Mouse (Mus musculus) telencephalon, adult 2 months (tissue): ENCODE measurements around the gene Pipox.

Experiments used
- DNase-seq: peaks from one replicate; pipeline ENCODE4 v3.0.0-alpha.2; 2011; ENCODE audit warnings: low read depth, low spot score

Pipox gene

GRCm38 (mm10) chr11:77893787-77894718 lies at the start of gene Pipox:
Pipox (minus strand) TSS chr11:77894096.
- DNase-seq = no peak

DNA sequence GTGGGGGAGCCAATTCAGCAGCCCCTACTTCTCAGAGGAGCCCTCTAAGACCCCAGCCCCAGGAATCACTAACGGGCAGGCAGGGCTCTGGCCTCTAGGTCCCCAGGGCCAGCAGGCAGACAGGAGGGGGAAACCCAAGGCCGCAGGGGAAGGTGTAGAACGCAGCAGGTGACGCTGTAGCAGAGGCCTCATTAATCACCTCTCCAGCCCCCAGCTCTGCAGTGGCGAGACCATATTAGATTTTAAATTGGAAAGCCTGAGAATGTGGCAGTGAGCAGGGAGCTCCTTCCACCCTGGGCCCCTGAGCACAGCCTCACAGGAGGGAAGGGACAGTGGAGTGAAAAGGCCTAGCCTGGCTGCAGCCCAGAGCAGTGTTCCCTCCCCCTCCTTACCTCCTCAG lies 48.3 kb upstream of the Pipox start:
- no peak for DNase-seq

- no peak for DNase-seq
These were observed 43.9 kb upstream of the Pipox start for GRCm38 (mm10) chr11:77937649-77938410.

- DNase-seq = no peak
These were observed 43.0 kb upstream of the Pipox start for GRCm38 (mm10) chr11:77936846-77937245.

GRCm38 (mm10) chr11:77934568-77935311 lies 40.8 kb upstream of the Pipox start:
- DNase-seq = no peak

- DNase-seq = no peak
These were observed 40.2 kb upstream of the Pipox start for GRCm38 (mm10) chr11:77934111-77934521.

DNA sequence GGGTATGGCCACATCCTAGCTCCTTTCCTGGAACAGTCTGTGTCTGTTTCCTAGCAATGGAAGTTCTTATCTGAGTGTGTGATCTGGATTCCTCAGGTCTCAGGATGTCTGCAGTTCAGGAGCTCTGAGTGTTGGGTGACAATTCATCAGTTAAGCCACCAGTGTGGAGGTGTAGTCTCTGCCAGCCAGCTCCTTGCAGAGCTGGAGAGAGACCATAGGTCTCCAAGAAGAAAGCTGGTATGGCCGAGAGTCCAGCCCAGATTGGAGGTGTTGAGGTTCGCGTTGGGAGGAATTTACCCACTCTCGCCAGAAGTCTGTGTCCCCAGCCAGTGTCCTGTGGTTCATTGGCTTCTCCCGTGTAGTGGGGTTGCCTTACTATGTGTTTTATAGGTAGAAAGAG lies 38.7 kb upstream of the Pipox start:
- DNase-seq = no peak

- DNase-seq = no peak
These were observed 37.9 kb upstream of the Pipox start for GRCm38 (mm10) chr11:77931541-77932433.

DNA sequence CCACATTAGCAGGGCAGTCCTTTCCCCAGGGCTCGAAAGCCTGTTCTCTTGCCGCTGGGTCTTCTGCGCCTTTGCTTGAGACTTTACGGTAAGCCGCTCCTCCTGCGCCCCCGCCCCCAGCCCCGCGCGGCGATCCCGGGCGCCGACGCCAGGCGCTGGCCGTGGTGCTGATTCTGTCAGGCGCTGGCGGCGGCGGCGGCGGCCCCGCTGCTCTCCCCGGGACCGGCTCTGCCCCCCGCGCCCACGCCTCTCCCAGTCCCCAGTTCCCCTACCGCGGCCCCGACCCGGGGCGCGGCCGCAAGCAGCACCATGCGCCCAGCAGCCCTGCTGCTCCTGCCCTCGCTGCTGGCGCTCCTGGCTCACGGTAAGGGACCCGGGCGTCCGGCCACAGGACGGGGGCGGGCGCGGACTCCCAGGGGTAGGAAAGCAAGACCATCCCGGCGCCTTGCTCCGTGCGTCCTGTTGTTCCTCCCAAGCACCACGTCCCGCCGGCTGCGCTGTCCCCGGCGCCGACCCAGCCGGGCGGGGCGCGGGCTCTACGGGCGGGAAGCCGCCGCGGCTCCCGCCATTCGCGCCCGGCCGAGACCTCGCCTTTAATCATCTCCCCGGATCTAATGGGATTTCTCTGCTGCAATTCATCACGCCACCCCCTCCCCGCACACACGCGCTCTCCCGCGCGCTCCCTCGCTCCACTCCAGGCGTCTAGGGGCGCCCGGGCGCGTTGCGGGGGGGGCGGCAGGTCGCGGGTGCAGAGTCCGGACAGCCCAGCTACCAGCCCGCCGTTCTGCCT lies 37.0 kb upstream of the Pipox start, which contains the start of gene Sez6:
Gene Sez6 (plus strand): TSS at position 50 of the 790 bp plus-strand sequence.
- peak; percentile 57 for DNase-seq

DNA sequence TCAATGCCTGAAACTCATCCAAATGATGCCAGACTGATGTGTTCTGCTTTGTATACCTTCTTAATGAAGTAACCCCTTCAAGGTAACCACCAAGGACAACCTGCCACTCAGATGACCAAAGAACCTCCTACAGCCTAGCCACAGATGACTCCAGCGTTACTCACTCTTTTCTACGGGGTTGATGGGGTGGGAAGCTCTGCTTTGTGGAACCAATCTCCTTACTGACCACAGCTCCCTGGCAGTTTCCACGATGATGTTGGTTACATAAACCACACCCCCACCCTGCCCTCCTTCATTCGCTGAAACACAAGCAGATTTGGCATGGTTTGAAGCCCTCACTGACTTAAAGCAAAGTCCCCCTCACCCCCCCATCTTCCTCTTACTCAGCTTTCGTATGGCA lies 33.9 kb upstream of the Pipox start:
- DNase-seq = no peak

- DNase-seq = no peak
These were observed 32.8 kb upstream of the Pipox start for GRCm38 (mm10) chr11:77926666-77927065.

- no peak for DNase-seq
These were observed 32.2 kb upstream of the Pipox start for GRCm38 (mm10) chr11:77925836-77926657.

GRCm38 (mm10) chr11:77923285-77923684 lies 29.4 kb upstream of the Pipox start:
- no peak for DNase-seq

DNA sequence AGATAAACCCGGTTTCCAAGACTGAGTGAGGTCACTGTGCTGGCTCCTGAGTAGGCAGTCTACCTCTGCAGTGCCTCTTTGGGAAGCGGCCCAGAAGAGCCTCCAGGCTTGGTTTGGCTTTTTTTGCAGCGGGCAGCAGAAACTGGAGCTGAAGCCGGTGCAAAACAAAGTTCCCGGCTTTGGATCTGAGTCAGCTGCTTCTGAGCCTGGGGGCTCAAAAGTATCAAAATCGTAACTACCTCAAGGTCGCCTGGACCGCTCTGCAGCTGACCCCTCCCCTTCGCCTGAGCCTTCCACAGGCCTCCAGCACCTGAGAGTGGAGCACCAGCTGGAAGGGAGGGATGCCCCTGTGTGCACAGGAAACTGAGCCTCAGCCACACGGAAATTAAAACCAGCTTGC lies 23.3 kb upstream of the Pipox start:
- DNase-seq = no peak

- no peak for DNase-seq
These were observed 22.8 kb upstream of the Pipox start for GRCm38 (mm10) chr11:77916741-77917140.

- DNase-seq = no peak
These were observed 20.8 kb upstream of the Pipox start for GRCm38 (mm10) chr11:77914598-77915260.

DNA sequence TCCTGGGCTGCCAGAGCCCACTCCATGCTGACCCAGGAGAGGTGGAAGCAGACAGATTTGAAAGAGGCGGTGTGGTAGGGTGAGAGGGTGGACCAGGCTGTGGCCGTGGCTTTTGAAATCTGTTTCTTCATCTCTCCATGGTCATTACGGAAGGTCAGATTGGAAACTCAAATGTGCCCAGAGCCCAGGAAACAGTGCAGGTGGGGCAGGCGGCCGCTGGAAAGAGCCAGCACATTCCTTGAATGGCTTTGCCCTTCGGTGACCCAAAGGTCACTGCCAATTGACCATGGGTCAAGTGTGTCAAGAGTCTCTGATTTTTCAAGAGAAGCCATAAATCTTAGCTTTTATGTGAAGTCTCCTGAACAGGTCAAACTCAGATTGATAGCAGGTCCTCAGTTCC lies 19.6 kb upstream of the Pipox start:
- DNase-seq = no peak

GRCm38 (mm10) chr11:77909776-77910175 lies 15.9 kb upstream of the Pipox start:
- no peak for DNase-seq

DNA sequence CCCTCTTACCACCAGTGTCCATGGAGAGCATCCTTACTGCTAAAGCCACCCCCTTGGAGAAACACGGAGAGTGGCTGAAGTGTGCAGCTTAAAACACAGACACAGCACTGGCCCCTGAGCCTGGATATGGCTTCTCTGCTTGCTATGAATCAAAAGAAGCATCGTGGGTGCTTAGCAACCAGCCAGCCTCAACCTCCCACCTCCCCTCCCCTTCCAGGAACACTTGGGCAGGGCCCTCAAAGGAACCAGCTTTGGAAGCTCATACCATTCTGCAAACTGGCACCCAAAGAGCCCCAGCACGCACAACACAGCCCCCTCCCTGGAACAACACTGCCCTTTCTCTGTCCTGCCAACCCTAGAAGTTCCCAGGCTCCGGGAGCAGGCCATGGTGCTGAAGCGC lies 15.5 kb upstream of the Pipox start:
- DNase-seq = no peak
